Mouse (Mus musculus) adrenal gland, adult 8-10 months (tissue): ENCODE data around the gene Tceal8. TPM values are rescaled to one million over a fixed set of nuclear protein-coding genes. Genes with fewer than 3 reads are reported as not detected.

Source experiments
- DNase-seq: peaks from one replicate; pipeline ENCODE4 v3.0.0; 2022
- microRNA-seq, 2 experiments: library from miRNA; unstranded; fragments of <30 nt; microRNA quantifications; one replicate each; pipeline ENCODE4 v1.2.0; 2022
- total RNA-seq, 4 experiments: library from RNA; stranded (reverse); gene quantifications; 2 replicates each; pipeline ENCODE4 v1.2.4; 2022

Gene Tceal8
- total RNA-seq, 4 experiments from 2014 or later = 36.3 to 50.8 (median 48.3) TPM

- no peak for DNase-seq
Observed at GRCm38 (mm10) chrX:136127038-136127743, 45.0 kb downstream of the Tceal8 start.

Small RNAs within 50 kb of the gene (microRNA-seq; reads per million reads assigned to microRNA genes)
- gene Mir6383 = 0 reads per million in 2 experiments

Other genes starting within 250 kb of the Tceal8 start
- gene Arxes2, start 178.5 kb downstream of the Tceal8 start, total RNA-seq = 10 to 100 TPM; 18.5 to 35.9 (median 27.9) TPM
- 10 to 100 TPM in 1 of 4 experiments, 1 to 10 TPM in 3; 3.1 to 17.1 (median 5.5) TPM for gene Arxes1, start 139.0 kb downstream of the Tceal8 start, total RNA-seq
- 10 to 100 TPM; 26.3 to 37.5 (median 33.4) TPM for gene Bex2, start 104.1 kb downstream of the Tceal8 start, total RNA-seq
- not detected for gene Nxf3, start 87.1 kb downstream of the Tceal8 start, total RNA-seq
- gene Bex4, start 33.3 kb downstream of the Tceal8 start, total RNA-seq = 1 to 10 TPM; 4.4 to 7.7 (median 5.5) TPM
- gene Tceal5, start 31.5 kb upstream of the Tceal8 start, total RNA-seq = 1 to 10 TPM in 2 of 4 experiments, under 1 TPM in 2; 0.51 to 3.5 (median 1.2) TPM
- gene Tceal7, start 42.4 kb upstream of the Tceal8 start, total RNA-seq = not detected
- gene Bex1, start 43.2 kb upstream of the Tceal8 start, total RNA-seq = 10 to 100 TPM; 13.8 to 23.9 (median 17.7) TPM
- 100 to 1,000 TPM; 214 to 296 (median 285) TPM for gene Tceal9, start 72.7 kb upstream of the Tceal8 start, total RNA-seq
- 100 to 1,000 TPM in 2 of 4 experiments, 10 to 100 TPM in 2; 53.5 to 165 (median 112) TPM for gene Bex3, start 97.9 kb upstream of the Tceal8 start, total RNA-seq